Mouse (Mus musculus) kidney, embryonic 14.5 days (tissue): ENCODE data around the gene Rbm6. TPM values are rescaled to one million over a fixed set of nuclear protein-coding genes. Genes with fewer than 3 reads are reported as not detected.
A peak's percentile ranks its signal among the peaks of the same experiment; 100 is the strongest.

Source experiments
- ATAC-seq: fragments of 200-750 bp; cut with Nextera tagmentation; 2 replicates; pipeline ENCODE4 v1.8.0; 2017; ENCODE audit warnings: moderate number of reproducible peaks, mild to moderate bottlenecking, moderate TSS enrichment, moderate library complexity; ENCODE audit not compliant: low FRiP score, low TSS enrichment
- H3K27ac ChIP-seq: fragments of 300-500 bp; sonication (generic); 2 replicates; pipeline ENCODE4 v1.5.1; 2014; ENCODE audit warnings: low read depth, mild to moderate bottlenecking, low read length, moderate library complexity, mixed read lengths
- H3K27me3 ChIP-seq: fragments of 300-500 bp; sonication (generic); 2 replicates; pipeline ENCODE4 v1.6.1; 2014; ENCODE audit warnings: mild to moderate bottlenecking, low read length; ENCODE audit not compliant: control insufficient read depth, insufficient read depth
- H3K36me3 ChIP-seq: fragments of 300-500 bp; sonication (generic); 2 replicates; pipeline ENCODE4 v1.6.1; 2014; ENCODE audit warnings: low read length, mixed read lengths; ENCODE audit not compliant: control insufficient read depth, insufficient read depth
- H3K4me1 ChIP-seq: fragments of 300-500 bp; sonication (generic); 2 replicates; pipeline ENCODE4 v1.6.1; 2014; ENCODE audit warnings: low read length, mixed read lengths; ENCODE audit not compliant: control insufficient read depth, insufficient read depth
- H3K4me2 ChIP-seq: fragments of 300-500 bp; sonication (generic); replicated peaks from 2 replicates; pipeline ENCODE4 v1.6.1; 2014; ENCODE audit warnings: low read depth, mild to moderate bottlenecking, low read length
- H3K4me3 ChIP-seq: fragments of 300-500 bp; sonication (generic); 2 replicates; pipeline ENCODE4 v1.5.1; 2014; ENCODE audit warnings: mild to moderate bottlenecking, low read length
- H3K9ac ChIP-seq: fragments of 300-500 bp; sonication (generic); 2 replicates; pipeline ENCODE4 v1.6.1; 2014; ENCODE audit warnings: low read depth, mild to moderate bottlenecking, low read length, moderate library complexity
- H3K9me3 ChIP-seq: fragments of 300-500 bp; sonication (generic); 2 replicates; pipeline ENCODE4 v1.6.1; 2016; ENCODE audit warnings: low read length; ENCODE audit not compliant: control insufficient read depth
- WGBS: fragments of 180-500 bp; shearing (Covaris S2); extraction: QIAGEN DNeasy Blood & Tissue Kit; methylation state at CpG from one replicate; pipeline ENCODE4 v1.1.7; 2014; 5-methylcytosine and 5-hydroxymethylcytosine counted together
- polyA plus RNA-seq: library from polyadenylated mRNA; unstranded; fragments of >200 nt; fragmentation: Nextera tagmentation; extraction: Ambion mirVana; gene quantifications from 2 replicates; pipeline ENCODE4 v1.2.1, GENCODE M21; 2014

The Rbm6 gene
- polyA plus RNA-seq, 1 experiment from 2014 or later = 75.1 TPM

GRCm38 (mm10) chr9:107774411-107774810 is 98.6 kb downstream of the Rbm6 start:
- H3K27ac ChIP-seq = no peak overlapping the region
- no peak for ATAC-seq
- 91% methylated on average over 3 of the region's 3 CpGs for WGBS
- no peaks in the 10 kb centered on the region for H3K9me3 ChIP-seq
- no peak overlapping the region for H3K4me2 ChIP-seq
- H3K4me1 ChIP-seq = 0 out of 2 replicates have a peak, but pooled peaks cover under 1% of the 10 kb centered on the region
- no peaks in the 10 kb centered on the region for H3K27me3 ChIP-seq
- H3K36me3 ChIP-seq = peaks cover 56% of the 10 kb centered on the region
- H3K9ac ChIP-seq = no peak overlapping the region
- no peak overlapping the region for H3K4me3 ChIP-seq

- Histone ChIP-seq H3K36me3 (peaks cover 62% of the 10 kb centered on the region), H3K4me3 (no peak overlapping the region), H3K4me1 (peaks cover 7% of the 10 kb centered on the region; the same call in 1 of the 2 replicates), H3K4me2 (no peak overlapping the region), H3K9ac (no peak overlapping the region), H3K27me3 (no peaks in the 10 kb centered on the region), H3K9me3 (no peaks in the 10 kb centered on the region), H3K27ac (no peak overlapping the region)
- 83% methylated on average over 2 of the region's 2 CpGs for WGBS
- ATAC-seq = no peak
Measured at GRCm38 (mm10) chr9:107771782-107772181, 101.3 kb downstream of the Rbm6 start.

- Histone ChIP-seq H3K27ac (peak within 1 kb of the TSS; percentile 86), H3K4me1 (peaks cover 7% of the 10 kb centered on the region; the same call in 1 of the 2 replicates), H3K4me2 (peak within 1 kb of the TSS; percentile 72), H3K36me3 (peaks cover 62% of the 10 kb centered on the region), H3K9ac (peak within 1 kb of the TSS; percentile 99), H3K4me3 (peak within 1 kb of the TSS; percentile 92), H3K27me3 (no peaks in the 10 kb centered on the region), H3K9me3 (no peaks in the 10 kb centered on the region)
- ATAC-seq = peak; percentile 100
- whole genome bisulfite sequencing = under 1% methylated on average over 60 of the region's 60 CpGs
Measured at GRCm38 (mm10) chr9:107770374-107771290, 102.4 kb downstream of the Rbm6 start, which contains the start of gene Rbm5. Gene Rbm5 (minus strand): TSS chr9:107770996.

- Histone ChIP-seq H3K4me2 (peak overlapping the region; percentile 72), H3K9me3 (no peaks in the 10 kb centered on the region), H3K36me3 (peaks cover 62% of the 10 kb centered on the region), H3K4me3 (peak overlapping the region; percentile 92), H3K4me1 (peaks cover 7% of the 10 kb centered on the region; the same call in 1 of the 2 replicates), H3K27me3 (no peaks in the 10 kb centered on the region), H3K27ac (peak overlapping the region; percentile 86; the same call in 1 of the 2 replicates), H3K9ac (peak overlapping the region; percentile 99)
- ATAC-seq = no peak
- WGBS = 2% methylated on average over 9 of the region's 9 CpGs
Measured at GRCm38 (mm10) chr9:107770037-107770373, 103.0 kb downstream of the Rbm6 start.

- Histone ChIP-seq H3K27ac (no peak overlapping the region), H3K9me3 (no peaks in the 10 kb centered on the region), H3K9ac (peak overlapping the region; percentile 99), H3K4me3 (peak overlapping the region; percentile 92), H3K4me2 (peak overlapping the region; percentile 72), H3K27me3 (no peaks in the 10 kb centered on the region), H3K4me1 (peaks cover 7% of the 10 kb centered on the region; the same call in 1 of the 2 replicates), H3K36me3 (peaks cover 62% of the 10 kb centered on the region)
- no peak for ATAC-seq
- 15% methylated on average over 4 of the region's 4 CpGs for WGBS
Measured at GRCm38 (mm10) chr9:107769445-107770000, 103.5 kb downstream of the Rbm6 start.

- Histone ChIP-seq H3K36me3 (peaks cover 62% of the 10 kb centered on the region), H3K27me3 (no peaks in the 10 kb centered on the region), H3K4me1 (peaks cover 7% of the 10 kb centered on the region; the same call in 1 of the 2 replicates), H3K4me2 (peak overlapping the region; percentile 72; the same call in 1 of the 2 replicates), H3K9me3 (no peaks in the 10 kb centered on the region), H3K9ac (peak overlapping the region; percentile 99), H3K4me3 (peak overlapping the region; percentile 92), H3K27ac (no peak overlapping the region)
- WGBS = 73% methylated on average over 5 of the region's 5 CpGs
- ATAC-seq = no peak
Measured at GRCm38 (mm10) chr9:107768851-107769250, 104.2 kb downstream of the Rbm6 start.

GRCm38 (mm10) chr9:107759593-107759992 is 113.4 kb downstream of the Rbm6 start:
- Histone ChIP-seq H3K36me3 (peaks cover 94% of the 10 kb centered on the region), H3K9me3 (no peaks in the 10 kb centered on the region), H3K27me3 (no peaks in the 10 kb centered on the region), H3K4me2 (no peak overlapping the region), H3K27ac (no peak overlapping the region), H3K9ac (no peak overlapping the region), H3K4me1 (no peaks in the 10 kb centered on the region), H3K4me3 (no peak overlapping the region)
- no peak for ATAC-seq
- 96% methylated on average over 6 of the region's 6 CpGs for WGBS

- H3K36me3 ChIP-seq = peaks cover 96% of the 10 kb centered on the region
- H3K9me3 ChIP-seq = no peaks in the 10 kb centered on the region
- no peak overlapping the region for H3K4me2 ChIP-seq
- H3K9ac ChIP-seq = no peak overlapping the region
- no peaks in the 10 kb centered on the region for H3K4me1 ChIP-seq
- H3K27me3 ChIP-seq = no peaks in the 10 kb centered on the region
- no peak overlapping the region for H3K4me3 ChIP-seq
- WGBS = 98% methylated on average over 5 of the region's 5 CpGs
- no peak for ATAC-seq
- H3K27ac ChIP-seq = no peak overlapping the region
Measured at GRCm38 (mm10) chr9:107750378-107750777, 122.7 kb downstream of the Rbm6 start.

GRCm38 (mm10) chr9:107748063-107748462 is 125.0 kb downstream of the Rbm6 start:
- no peak overlapping the region for H3K27ac ChIP-seq
- no peaks in the 10 kb centered on the region for H3K4me1 ChIP-seq
- no peak overlapping the region for H3K4me3 ChIP-seq
- H3K4me2 ChIP-seq = no peak overlapping the region
- H3K27me3 ChIP-seq = no peaks in the 10 kb centered on the region
- H3K9ac ChIP-seq = no peak overlapping the region
- WGBS = 97% methylated on average over 3 of the region's 3 CpGs
- no peaks in the 10 kb centered on the region for H3K9me3 ChIP-seq
- H3K36me3 ChIP-seq = peaks cover 97% of the 10 kb centered on the region
- no peak for ATAC-seq
